Mouse (Mus musculus): ENCODE results near the gene Kcnk3.

GRCm38 (mm10) chr5:30669496-30669830 lies 81.5 kb downstream of the Kcnk3 start:
- TF ChIP-seq HCFC1 (IDR thresholded peaks at IDR 0.05; ENCODE audit: borderline replicate concordance, insufficient read depth, low read length) (no peak), ZC3H11A (IDR thresholded peaks at IDR 0.05; ENCODE audit: borderline replicate concordance, low read depth, low read length) (no peak), ZNF384 (IDR thresholded peaks at IDR 0.05; ENCODE audit: low read depth, low read length) (no peak), MAFK (IDR thresholded peaks at IDR 0.05; ENCODE audit: insufficient read depth, low read depth, low read length) (no peak)
